Comparison of ENCODE assay signal across 20 mouse cellular contexts in genomic region chr15:77212217-77212757, GRCm38 (mm10).
DNase-seq lines count a peak whose midpoint lies in the region; ATAC-seq lines count a peak whose summit lies in the region.
"Had no signal": no experiment of that assay in that cellular context is flagged by ENCODE, and none has a peak within 500 bp of the region (broad histone marks: within the 10 kb centered on the region; RNA-seq: fewer than 3 reads in every experiment).

No protein-coding gene starts in this region.

- H3K27ac ChIP-seq in heart, embryonic 11.5 days (ENCODE audit: low read depth, low read length) = peak overlapping the region; percentile 89
- H3K27ac ChIP-seq in midbrain, embryonic 11.5 days (ENCODE audit: low read depth, low read length) = no peak overlapping the region
- no peak overlapping the region for H3K27ac ChIP-seq in midbrain, embryonic 13.5 days
- peak overlapping the region; percentile 66 for H3K27ac ChIP-seq in embryonic facial prominence, embryonic 10.5 days (replicated peaks)
- peak overlapping the region; percentile 94 for H3K27ac ChIP-seq in heart, embryonic 16.5 days (ENCODE audit: low read length)
- H3K27ac ChIP-seq: hindbrain, postnatal 0 days; liver, embryonic 15.5 days; macrophage had no signal

- no peak for DNase-seq in heart, adult 18-20 months
- peak; percentile 54 for DNase-seq in midbrain, embryonic 11.5 days (ENCODE audit: low spot score, missing footprints)
- no peak for DNase-seq in embryonic facial prominence, embryonic 10.5 days (ENCODE audit: low spot score)
- no peak for DNase-seq in adipocyte (ENCODE audit: low spot score)
- DNase-seq in ovary, postnatal 36 days (ENCODE audit: low spot score) = no peak
- DNase-seq: adrenal gland, postnatal 14 days; cerebellum, adult 8-10 months; forebrain, postnatal 0 days; kidney, adult 9 months; kidney, postnatal 4 days; liver; thymus, postnatal 25 days had no signal

- peaks cover 71% of the 10 kb centered on the region for H3K4me1 ChIP-seq in heart, embryonic 11.5 days (ENCODE audit: control insufficient read depth, insufficient read depth, low read length)
- H3K4me1 ChIP-seq in midbrain, embryonic 11.5 days (ENCODE audit: control insufficient read depth, insufficient read depth, low read length) = peaks cover 25% of the 10 kb centered on the region
- H3K4me1 ChIP-seq in midbrain, embryonic 13.5 days (replicated peaks) = peaks cover 33% of the 10 kb centered on the region
- peaks cover 67% of the 10 kb centered on the region for H3K4me1 ChIP-seq in embryonic facial prominence, embryonic 10.5 days
- peaks cover 66% of the 10 kb centered on the region for H3K4me1 ChIP-seq in heart, embryonic 16.5 days (ENCODE audit: control insufficient read depth, insufficient read depth, low read length)

- no peaks in the 10 kb centered on the region for H3K36me3 ChIP-seq in heart, embryonic 11.5 days (ENCODE audit: control insufficient read depth, insufficient read depth, low read length)
- no peaks in the 10 kb centered on the region for H3K36me3 ChIP-seq in midbrain, embryonic 11.5 days (ENCODE audit: control insufficient read depth, insufficient read depth, low read length)
- H3K36me3 ChIP-seq in midbrain, embryonic 13.5 days = no peaks in the 10 kb centered on the region
- H3K36me3 ChIP-seq in embryonic facial prominence, embryonic 10.5 days (replicated peaks) = no peaks in the 10 kb centered on the region
- H3K36me3 ChIP-seq in heart, embryonic 16.5 days (ENCODE audit: control insufficient read depth, insufficient read depth) = no peaks in the 10 kb centered on the region
- H3K36me3 ChIP-seq: forebrain, embryonic 10.5 days; liver, embryonic 15.5 days had no signal

- no peaks in the 10 kb centered on the region for H3K27me3 ChIP-seq in heart, embryonic 11.5 days (ENCODE audit: control insufficient read depth, insufficient read depth, low read length)
- H3K27me3 ChIP-seq in midbrain, embryonic 11.5 days (ENCODE audit: control insufficient read depth, insufficient read depth, low read length) = no peaks in the 10 kb centered on the region
- no peaks in the 10 kb centered on the region for H3K27me3 ChIP-seq in midbrain, embryonic 13.5 days
- no peaks in the 10 kb centered on the region for H3K27me3 ChIP-seq in embryonic facial prominence, embryonic 10.5 days (replicated peaks; ENCODE audit: low read depth, poor library complexity, severe bottlenecking)
- H3K27me3 ChIP-seq in heart, embryonic 16.5 days (ENCODE audit: control insufficient read depth, insufficient read depth, low read length) = no peaks in the 10 kb centered on the region
- H3K27me3 ChIP-seq: liver, embryonic 15.5 days had no signal

- H3K9me3 ChIP-seq in heart, embryonic 11.5 days (replicated peaks; ENCODE audit: control insufficient read depth, low read length) = no peaks in the 10 kb centered on the region
- H3K9me3 ChIP-seq in midbrain, embryonic 11.5 days (ENCODE audit: control insufficient read depth, low read length) = no peaks in the 10 kb centered on the region
- H3K9me3 ChIP-seq in midbrain, embryonic 13.5 days = no peaks in the 10 kb centered on the region
- no peaks in the 10 kb centered on the region for H3K9me3 ChIP-seq in embryonic facial prominence, embryonic 10.5 days
- H3K9me3 ChIP-seq in heart, embryonic 16.5 days (replicated peaks; ENCODE audit: control insufficient read depth, low read length) = no peaks in the 10 kb centered on the region
- H3K9me3 ChIP-seq: forebrain, embryonic 10.5 days; liver, embryonic 15.5 days had no signal

- WGBS in heart, embryonic 11.5 days (ENCODE audit: insufficient replicate concordance) = 21% methylated on average over 4 of the region's 4 CpGs
- WGBS in midbrain, embryonic 11.5 days = 83% methylated on average over 4 of the region's 4 CpGs
- WGBS in midbrain, embryonic 13.5 days = 76% methylated on average over 4 of the region's 4 CpGs
- WGBS in embryonic facial prominence, embryonic 10.5 days = 65% methylated on average over 4 of the region's 4 CpGs
- WGBS in heart, embryonic 16.5 days = 27% methylated on average over 4 of the region's 4 CpGs

- peak overlapping the region; percentile 9; the same call in 1 of the 2 replicates for H3K4me2 ChIP-seq in heart, embryonic 11.5 days
- no peak overlapping the region for H3K4me2 ChIP-seq in midbrain, embryonic 11.5 days
- H3K4me2 ChIP-seq in midbrain, embryonic 13.5 days (replicated peaks) = no peak overlapping the region
- H3K4me2 ChIP-seq in heart, embryonic 16.5 days (ENCODE audit: low read depth, low read length) = peak overlapping the region; percentile 33
- H3K4me2 ChIP-seq: liver, embryonic 15.5 days had no signal

- H3K9ac ChIP-seq in heart, embryonic 11.5 days (ENCODE audit: low read depth, low read length) = 0 out of 2 replicates have a peak overlapping the region, but pooled peaks have one; percentile 1
- no peak overlapping the region for H3K9ac ChIP-seq in midbrain, embryonic 11.5 days (ENCODE audit: low read length)
- no peak overlapping the region for H3K9ac ChIP-seq in midbrain, embryonic 13.5 days (replicated peaks)
- H3K9ac ChIP-seq in heart, embryonic 16.5 days (ENCODE audit: low read length) = peak overlapping the region; percentile 42
- H3K9ac ChIP-seq: forebrain, postnatal 0 days; liver, embryonic 15.5 days had no signal

- H3K4me3 ChIP-seq in heart, embryonic 11.5 days (ENCODE audit: low read depth, low read length) = no peak overlapping the region
- no peak overlapping the region for H3K4me3 ChIP-seq in midbrain, embryonic 11.5 days (ENCODE audit: low read depth, low read length)
- H3K4me3 ChIP-seq in midbrain, embryonic 13.5 days (replicated peaks) = no peak overlapping the region
- H3K4me3 ChIP-seq in embryonic facial prominence, embryonic 10.5 days = no peak overlapping the region
- no peak overlapping the region for H3K4me3 ChIP-seq in heart, embryonic 16.5 days (ENCODE audit: low read length)
- H3K4me3 ChIP-seq: forebrain, embryonic 10.5 days; liver, embryonic 15.5 days had no signal

- ATAC-seq in heart, embryonic 11.5 days (replicated peaks; ENCODE audit: insufficient number of reproducible peaks, low FRiP score, low TSS enrichment) = no peak
- ATAC-seq in midbrain, embryonic 11.5 days (ENCODE audit: low FRiP score) = no peak
- no peak for ATAC-seq in midbrain, embryonic 13.5 days
- ATAC-seq in heart, embryonic 16.5 days (replicated peaks; ENCODE audit: extremely low read depth, insufficient read depth, low FRiP score) = no peak
- ATAC-seq: forebrain, postnatal 0 days; hindbrain, postnatal 0 days; intestine, embryonic 16.5 days had no signal

Comparison
In these comparisons a context has a peak if more than half of its experiments do, and no peak if none do; other contexts are left out.
1. H3K27ac ChIP-seq: peak in heart, embryonic 11.5 days (single experiment), embryonic facial prominence, embryonic 10.5 days (single experiment) and heart, embryonic 16.5 days (single experiment); none in midbrain, embryonic 11.5 days (single experiment) and midbrain, embryonic 13.5 days (single experiment).
2. H3K4me2 ChIP-seq: peak in heart, embryonic 11.5 days (single experiment) and heart, embryonic 16.5 days (single experiment); none in midbrain, embryonic 11.5 days (single experiment) and midbrain, embryonic 13.5 days (single experiment).
3. H3K9ac ChIP-seq: peak in heart, embryonic 11.5 days (single experiment) and heart, embryonic 16.5 days (single experiment); none in midbrain, embryonic 11.5 days (single experiment) and midbrain, embryonic 13.5 days (single experiment).